Mouse (Mus musculus) layer of hippocampus, postnatal 36 days (tissue): ENCODE results near the gene Slc26a6. TPM values are rescaled to one million over a fixed set of nuclear protein-coding genes. Genes with fewer than 3 reads are reported as not detected.
A peak's percentile ranks its signal among the peaks of the same experiment; 100 is the strongest.

Experiments
- DNase-seq, 2 experiments: peaks; one replicate each; pipeline ENCODE4 v3.0.0; 2022
- total RNA-seq, 2 experiments: library from RNA; stranded (reverse); gene quantifications; 2 replicates each; pipeline ENCODE4 v1.2.3; 2021

Gene Slc26a6
- total RNA-seq: 10 to 100 TPM; 17.9 to 23.1 TPM

DNA sequence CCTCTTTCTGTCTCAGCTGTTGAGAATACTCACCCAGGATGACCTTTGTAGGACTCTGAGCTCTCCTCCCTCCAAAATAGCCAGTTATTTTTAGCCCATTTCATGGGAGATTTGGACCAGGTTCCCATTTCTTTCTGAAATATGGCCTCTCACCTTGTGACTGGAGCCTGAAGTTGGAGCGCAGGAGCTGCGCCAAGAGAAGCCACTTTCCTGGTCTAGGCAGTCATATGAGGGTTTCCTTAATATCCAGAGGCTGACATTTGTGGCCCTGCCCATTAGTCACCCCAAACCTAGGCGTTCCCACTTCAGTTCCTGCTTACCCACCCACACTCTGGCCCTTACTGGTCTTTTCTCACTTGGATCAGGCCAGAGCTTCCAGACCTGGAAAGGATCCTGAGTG is at the start of gene Slc26a6:
Slc26a6 (plus strand) TSS at position 308 of the 400 bp plus-strand sequence.
- no peak for DNase-seq

DNA sequence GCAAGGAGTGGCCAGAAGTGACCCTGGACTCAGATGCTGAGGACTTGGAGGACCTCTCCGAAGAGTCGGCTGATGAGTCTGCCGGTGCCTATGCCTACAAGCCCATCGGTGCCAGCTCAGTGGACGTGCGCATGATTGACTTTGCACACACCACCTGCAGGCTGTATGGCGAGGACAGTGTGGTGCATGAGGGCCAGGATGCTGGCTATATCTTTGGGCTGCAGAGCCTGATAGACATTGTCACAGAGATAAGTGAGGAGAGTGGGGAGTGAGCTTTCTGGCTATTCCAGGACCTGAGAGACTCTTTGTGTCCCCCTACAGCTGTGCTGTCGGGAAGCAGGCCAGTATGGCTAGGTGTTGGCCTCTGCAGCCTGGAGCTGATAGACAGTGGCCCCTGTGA is 47.3 kb upstream of the Slc26a6 start:
- DNase-seq: no peak

DNA sequence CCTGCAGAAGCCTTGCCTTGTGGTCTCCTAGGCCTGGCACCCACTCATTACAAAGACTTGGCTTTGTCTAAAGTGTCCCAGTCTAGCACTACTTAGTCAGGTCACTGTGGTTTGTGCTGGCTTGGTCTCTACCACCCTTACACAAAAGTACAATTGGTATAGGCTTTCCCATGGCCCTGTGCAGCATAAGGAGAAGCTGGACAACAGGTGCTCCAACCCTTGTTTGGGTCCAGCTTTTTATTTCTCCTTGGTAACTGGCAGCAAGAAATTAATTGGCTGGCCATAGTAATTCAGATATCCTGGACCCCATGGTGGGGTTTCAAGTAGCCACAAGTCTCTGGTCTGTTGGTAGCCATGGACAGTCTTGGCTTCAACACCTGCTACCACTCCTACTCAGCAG is 46.7 kb upstream of the Slc26a6 start:
- DNase-seq: no peak

DNA sequence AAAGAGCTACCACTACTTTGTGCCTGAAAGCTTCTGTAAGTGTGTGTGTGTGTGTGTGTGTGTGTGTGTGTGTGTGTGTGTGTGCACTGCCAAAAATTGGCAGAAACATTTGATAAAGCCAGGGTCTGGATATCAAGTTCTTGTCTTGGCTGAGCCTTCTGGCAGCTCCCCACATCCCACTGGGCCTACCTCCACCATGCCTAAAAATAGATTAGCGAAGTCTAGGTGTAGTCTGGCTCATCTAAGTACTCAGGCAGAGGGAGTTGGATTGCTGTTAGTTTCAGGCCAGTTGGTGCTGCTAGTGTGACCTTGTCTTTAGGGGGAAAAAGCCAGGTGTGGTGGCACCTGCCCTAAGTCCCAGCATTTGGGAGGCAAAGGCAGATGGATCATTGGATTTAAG is 46.3 kb upstream of the Slc26a6 start:
- DNase-seq: no peak

DNA sequence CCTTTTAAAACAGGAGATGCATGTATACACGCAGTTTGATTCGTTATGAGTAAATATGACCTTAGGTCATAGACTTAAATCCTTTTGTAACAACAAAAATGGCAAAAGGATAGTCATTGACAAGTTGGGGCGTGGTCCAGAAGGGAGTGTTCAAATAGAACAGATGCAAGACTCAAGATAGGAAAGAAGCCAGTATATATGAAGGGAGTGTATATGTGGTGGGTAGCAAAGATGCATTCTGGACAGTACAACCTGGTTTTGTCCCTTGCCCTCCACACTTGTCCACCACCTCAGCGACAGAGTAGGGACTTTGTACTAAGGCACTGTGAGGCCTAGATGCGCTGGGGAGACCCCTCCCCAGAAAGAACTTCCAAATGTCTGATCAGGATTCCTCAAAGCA is 45.4 kb upstream of the Slc26a6 start:
- DNase-seq: no peak

DNA sequence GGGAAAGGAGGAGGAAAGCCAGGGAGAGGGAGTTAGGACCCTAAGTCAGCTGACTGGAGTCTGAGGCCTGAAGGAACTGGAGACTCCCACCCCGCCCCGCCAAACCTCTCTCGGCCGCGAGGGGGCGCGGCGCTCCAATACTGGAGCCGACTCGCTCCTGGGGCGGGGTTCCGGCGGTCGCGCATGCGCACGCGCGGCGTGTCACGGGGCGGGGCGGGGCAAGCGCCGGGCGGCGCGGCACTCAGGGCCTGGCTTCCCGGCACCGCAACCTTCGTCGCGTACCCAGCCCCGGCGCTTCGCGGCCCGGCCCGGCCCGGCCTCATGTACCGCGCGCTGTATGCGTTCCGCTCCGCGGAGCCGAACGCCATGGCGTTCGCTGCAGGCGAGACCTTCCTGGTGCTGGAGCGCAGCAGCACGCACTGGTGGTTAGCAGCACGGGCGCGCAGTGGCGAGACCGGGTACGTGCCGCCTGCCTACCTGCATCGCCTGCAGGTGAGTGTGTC is 44.9 kb upstream of the Slc26a6 start, which contains the start of gene Nckipsd:
Nckipsd (plus strand) TSS at position 206 of the 503 bp plus-strand sequence.
- DNase-seq: peak; percentile 93

DNA sequence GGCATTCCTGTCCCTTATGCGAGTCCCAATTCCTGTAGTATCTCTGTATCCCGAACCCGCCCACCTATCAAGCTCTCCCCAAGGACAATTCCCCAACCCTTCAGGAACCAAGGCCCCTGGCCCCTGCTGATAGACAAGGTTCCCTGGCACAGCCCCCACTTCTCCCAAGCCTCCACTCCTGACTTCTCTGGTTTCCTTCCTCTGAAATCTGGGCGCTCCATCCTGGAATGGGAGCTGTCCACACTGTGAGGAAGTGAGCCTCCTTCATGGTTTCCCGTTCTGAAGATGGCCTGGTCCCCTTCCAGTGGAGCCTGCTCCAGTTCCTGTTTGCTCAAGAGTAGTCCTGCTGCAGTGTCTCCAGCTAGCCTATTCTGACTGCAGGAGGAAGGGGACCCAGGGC is 43.9 kb upstream of the Slc26a6 start:
- no peak for DNase-seq

DNA sequence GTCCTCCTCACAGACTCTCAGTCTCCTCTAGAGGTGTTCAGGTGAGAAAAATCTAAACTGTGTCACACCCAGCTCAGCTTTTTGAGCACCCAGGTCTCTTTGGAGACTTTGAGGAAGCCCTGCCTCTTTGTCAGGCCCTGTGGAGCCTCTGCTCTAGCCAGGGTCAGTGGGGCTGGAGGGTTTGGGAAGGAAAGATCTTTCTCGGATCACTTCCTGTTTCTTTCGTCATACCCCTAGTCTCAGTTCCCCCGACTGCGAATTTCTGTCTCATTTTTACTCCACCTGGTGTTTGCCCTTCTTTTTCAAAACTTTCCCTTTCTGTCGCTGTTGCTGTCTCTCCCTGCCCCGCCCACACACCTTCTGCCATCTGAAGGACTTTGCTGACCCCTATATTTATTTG is 43.4 kb upstream of the Slc26a6 start:
- DNase-seq: no peak

DNA sequence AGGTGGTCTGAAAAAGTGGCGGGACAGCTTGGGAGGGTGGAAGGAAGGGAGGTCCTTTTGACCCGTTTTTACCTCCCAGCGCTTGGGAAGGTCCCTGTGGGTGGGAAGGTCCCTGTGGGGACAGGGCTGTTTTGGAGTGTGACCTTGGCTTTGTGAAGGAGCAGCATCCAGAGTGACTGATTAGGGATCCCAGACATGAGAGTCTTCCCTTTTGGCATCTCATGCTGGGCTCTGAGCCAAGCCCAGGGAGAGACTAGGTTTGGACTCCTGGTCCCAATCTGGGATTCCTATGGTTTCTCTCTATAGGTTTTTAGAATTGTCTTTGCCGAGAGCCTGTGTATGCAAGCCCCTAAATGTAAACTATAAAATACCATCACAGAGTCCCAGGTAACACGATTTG is 42.6 kb upstream of the Slc26a6 start:
- no peak for DNase-seq

DNA sequence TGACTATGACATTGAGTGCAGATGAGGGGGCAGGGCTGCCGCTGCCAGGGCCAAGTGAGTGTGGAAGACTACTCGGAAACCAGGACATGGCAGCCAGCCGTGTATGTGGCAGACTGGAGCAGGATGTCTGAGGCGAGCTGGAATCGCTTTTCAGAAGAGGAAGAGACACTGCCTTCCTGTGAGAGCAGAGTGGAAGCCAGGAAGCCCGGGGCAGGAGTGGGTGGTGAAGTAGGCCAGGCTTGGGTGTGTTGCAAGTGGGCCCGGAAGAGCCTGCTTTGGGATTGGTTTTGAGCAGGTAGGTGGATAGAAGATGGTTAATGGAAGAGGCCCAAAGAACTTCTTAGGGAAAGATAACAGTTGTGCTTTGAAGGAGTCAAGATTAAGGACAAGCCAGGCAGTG is 37.5 kb upstream of the Slc26a6 start:
- no peak for DNase-seq

DNA sequence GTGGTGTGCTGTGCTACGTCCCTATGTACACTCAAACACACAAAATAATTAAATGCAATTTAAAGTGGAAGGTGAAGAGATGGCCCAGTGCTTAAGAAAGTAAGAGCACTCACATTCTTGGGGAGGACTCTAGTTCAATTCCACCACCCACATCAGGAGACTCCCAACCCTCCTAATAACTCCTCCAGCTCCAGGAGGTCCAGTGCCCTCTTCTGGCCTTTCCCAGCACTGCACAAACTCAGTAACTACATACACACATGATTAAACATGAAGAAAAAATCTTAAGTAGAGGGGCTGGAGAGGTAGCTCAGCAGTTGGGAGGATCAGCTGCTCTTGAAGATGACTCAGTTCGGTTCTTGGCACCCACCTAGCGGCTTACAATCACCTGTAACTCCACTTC is 33.6 kb upstream of the Slc26a6 start:
- DNase-seq: peak; percentile 44 to 56

DNA sequence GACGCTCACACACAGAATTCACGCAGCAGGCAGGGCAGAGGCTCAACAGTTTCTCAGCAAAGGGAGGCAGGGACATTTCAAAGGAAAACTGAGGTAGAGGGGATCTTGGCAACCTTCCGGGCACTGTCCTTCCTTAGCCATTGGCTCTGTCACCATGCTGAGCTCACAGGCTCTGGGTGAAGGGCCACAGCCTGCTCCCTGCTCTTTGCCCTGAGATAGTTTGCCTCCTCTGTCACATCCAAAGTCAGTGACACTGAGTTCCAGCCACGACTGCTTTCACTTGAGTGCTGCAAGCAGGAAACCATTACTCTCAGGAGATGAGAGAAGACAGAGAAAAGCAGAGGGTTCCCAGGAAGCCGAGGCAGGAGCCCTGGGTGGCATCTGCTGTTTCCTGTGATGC is 33.0 kb upstream of the Slc26a6 start:
- no peak for DNase-seq

DNA sequence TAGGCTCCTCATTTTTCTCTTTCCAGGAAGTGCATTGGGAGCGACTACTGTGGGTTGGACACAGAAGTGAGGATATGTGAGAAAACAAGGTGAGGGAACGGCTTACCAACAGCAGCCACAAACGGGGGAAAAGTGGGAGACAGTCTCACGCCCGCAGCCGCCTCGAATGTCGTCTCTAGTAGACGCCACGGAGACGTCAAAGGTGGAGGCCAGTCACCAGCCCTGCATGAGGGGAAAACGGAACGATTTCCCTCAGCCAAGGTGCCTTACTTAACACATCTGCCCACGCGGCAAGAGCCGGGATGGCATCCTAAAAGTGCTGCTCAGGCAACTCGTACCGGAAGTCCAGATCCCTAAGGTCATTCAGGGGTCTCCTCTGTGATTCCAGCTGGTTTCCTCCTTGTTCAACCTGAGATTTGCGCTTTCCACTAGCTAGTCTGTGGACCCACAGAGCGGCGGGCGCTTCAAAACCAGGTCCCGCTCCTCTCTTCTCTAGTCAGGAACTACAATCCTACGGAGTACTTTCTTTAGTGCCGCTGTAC is 28.9 kb upstream of the Slc26a6 start:
- no peak for DNase-seq

DNA sequence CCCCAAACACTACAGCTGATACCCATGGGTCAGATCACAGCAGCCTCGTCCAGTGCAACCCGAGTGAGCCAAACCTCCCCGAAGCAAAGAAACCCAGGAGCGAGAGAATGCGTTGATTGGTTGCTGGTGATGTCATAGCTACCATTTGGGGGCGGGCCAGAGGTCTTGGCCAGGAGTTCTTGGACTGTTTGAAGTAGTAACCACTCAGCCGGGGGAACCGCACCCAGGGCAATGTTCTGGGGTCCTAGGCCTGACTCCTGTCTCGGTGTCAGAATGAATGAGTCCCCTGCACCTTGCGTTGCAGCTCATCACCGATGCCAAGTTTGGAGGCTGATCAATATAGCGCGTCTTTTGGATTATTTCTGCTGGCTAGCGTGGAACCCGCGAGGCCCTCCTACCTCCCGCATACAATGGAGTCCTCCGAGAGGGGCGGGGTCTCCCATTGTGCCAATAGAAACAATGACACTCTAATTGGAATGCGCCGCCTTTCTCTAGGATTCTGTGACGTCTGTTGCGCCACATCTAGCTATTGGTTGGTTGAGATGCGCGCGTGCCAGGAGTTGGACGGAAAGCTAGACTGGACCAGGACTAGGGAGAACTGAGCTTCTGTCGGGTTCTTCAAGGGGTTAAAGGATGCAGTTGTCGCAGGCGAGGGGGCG is 28.2 kb upstream of the Slc26a6 start:
- peak; percentile 85 to 87 for DNase-seq

DNA sequence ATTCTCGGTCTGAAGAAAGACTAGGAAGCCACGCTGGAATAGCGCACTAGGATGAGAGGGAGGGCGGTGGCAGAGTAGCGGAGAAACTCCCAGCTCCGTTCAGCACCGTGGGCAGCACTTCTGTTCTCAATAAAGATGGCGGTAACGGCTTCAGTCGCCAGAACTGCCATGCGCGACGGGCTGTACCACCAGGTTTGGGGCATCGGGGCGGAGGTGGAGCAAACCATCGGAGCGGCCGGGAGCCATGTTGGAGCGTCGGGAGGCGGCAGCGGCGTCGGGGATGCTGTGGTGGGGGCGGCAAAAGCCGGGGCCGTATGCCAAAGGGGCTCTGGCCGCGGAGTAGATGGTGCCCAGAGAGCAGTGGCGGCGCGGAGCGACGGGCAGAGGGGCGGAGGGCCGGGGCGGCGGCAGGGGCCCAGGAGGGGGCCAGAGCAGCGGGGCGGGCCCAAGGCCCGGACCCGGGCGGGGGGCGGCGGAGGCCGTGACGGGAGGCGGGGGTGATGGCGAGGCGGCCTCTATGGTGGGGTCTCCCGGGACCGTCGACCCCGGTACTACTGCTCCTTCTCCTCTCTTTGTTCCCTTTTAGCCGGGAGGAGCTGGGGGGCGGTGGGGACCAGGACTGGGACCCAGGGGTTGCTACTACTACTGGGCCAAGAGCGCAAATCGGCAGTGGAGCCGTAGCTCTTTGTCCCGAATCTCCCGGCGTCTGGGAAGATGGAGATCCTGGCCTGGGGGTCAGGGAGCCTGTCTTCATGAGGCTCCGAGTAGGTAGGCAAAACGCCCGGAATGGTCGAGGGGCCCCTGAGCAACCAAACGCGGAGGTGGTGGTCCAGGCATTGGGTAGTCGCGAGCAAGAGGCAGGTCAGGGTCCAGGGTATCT is 27.0 kb upstream of the Slc26a6 start, which contains the start of gene Celsr3:
Celsr3 (plus strand) TSS at position 501 of the 880 bp plus-strand sequence.
- DNase-seq: peak; percentile 90 to 91

DNA sequence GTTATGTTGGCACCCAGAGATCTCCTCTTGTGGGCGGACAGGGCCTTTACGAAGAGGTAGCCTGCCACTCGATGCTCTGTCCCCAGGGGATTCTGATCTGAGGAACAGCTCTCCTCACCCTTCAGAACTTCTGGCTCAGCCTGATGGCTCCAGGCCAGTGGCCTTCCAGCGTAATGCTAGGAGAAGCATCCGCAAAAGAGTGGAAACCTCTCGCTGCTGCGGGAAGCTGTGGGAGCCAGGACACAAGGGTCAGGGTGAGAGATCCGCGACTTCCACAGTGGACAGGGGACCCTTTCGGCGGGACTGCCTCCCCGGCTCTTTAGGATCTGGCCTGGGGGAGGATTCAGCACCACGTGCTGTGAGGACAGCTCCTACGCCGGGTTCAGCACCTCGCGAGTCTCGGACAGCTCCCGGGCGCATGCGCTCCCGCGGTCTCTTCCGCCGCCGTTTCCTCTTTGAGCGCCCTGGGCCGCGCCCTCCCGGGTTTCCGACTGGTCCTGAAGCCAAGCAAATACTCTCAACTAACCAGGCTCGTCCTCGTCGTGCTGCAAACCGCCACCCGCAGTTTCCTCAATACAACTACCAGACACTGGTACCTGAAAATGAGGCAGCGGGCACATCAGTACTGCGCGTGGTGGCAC is 26.3 kb upstream of the Slc26a6 start:
- DNase-seq: peak; percentile 72

DNA sequence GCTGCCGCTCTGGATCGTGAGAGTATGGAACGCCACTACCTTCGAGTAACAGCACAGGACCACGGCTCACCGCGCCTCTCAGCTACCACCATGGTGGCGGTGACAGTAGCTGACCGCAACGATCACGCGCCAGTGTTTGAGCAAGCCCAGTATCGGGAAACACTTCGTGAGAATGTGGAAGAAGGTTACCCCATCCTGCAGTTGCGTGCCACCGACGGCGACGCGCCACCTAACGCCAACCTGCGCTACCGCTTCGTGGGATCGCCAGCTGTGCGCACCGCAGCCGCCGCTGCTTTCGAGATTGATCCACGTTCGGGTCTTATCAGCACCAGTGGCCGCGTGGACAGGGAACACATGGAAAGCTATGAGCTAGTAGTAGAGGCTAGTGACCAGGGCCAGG is 25.6 kb upstream of the Slc26a6 start:
- no peak for DNase-seq

DNA sequence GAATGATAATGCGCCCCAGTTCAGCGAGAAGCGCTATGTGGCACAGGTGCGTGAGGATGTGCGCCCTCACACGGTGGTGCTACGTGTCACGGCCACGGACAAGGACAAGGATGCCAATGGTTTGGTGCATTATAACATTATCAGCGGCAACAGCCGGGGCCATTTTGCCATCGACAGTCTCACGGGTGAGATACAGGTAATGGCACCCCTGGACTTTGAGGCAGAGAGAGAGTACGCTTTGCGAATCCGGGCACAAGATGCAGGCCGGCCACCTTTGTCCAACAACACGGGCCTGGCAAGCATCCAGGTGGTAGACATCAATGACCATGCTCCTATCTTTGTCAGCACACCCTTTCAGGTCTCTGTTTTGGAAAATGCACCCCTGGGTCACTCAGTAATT is 25.2 kb upstream of the Slc26a6 start:
- DNase-seq: no peak

DNA sequence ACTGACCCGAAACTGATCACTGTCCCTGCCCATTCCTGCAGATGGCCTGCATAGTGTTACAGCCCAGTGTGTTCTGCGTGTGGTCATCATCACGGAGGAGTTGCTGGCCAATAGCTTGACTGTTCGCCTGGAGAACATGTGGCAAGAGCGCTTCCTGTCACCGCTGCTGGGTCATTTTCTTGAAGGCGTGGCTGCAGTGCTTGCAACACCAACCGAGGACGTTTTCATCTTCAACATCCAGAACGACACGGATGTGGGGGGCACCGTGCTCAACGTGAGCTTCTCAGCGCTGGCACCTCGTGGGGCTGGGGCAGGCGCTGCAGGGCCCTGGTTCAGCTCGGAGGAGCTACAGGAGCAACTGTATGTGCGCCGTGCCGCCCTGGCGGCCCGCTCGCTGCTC is 21.4 kb upstream of the Slc26a6 start:
- no peak for DNase-seq

DNA sequence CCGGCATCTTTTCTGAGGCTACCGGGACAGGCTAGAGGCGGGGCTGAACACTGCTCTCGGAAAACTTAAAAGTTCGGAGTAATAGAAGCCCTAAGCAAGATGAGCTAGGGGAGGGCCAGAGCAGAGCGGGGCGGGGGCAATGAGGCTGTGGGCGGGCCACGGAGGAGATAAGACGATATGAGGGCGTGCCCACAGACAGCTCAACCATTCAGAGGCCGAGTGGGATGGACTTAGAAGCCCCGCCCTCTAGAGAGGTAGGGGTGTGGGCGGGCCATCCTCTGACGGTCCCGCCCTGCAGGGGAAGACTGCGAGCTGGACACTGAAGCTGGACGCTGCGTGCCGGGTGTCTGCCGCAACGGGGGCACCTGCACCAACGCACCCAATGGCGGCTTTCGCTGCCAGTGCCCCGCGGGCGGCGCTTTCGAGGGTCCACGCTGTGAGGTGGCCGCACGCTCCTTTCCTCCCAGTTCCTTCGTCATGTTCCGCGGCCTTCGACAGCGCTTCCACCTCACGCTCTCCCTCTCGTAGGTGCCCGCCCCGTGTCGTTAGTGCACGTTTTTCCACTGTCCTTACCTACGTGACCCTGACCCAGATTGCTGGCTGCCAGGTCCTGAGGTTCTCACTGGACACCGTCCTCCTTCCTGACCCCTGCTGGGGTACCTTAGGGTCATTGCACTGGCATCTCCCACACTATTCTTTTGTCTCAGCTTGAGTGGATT is 20.5 kb upstream of the Slc26a6 start:
- peak; percentile 69 to 70 for DNase-seq

DNA sequence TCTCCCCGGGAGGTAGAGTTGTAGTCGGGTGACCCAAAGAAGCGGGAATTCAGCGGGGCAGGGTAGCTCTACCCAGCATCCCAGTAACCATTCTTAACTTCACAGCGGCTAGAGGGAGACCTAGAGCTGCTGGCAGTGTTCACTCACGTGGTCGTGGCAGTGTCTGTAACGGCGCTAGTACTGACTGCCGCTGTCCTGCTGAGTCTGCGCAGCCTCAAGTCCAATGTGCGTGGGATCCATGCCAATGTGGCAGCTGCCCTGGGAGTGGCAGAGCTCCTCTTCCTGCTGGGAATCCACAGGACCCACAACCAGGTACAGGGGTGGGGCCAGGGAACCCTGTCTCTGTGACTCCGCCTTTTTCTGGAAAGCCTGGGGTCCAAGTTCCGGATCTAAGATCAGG is 10.1 kb upstream of the Slc26a6 start:
- peak; percentile 58 to 63 for DNase-seq

DNA sequence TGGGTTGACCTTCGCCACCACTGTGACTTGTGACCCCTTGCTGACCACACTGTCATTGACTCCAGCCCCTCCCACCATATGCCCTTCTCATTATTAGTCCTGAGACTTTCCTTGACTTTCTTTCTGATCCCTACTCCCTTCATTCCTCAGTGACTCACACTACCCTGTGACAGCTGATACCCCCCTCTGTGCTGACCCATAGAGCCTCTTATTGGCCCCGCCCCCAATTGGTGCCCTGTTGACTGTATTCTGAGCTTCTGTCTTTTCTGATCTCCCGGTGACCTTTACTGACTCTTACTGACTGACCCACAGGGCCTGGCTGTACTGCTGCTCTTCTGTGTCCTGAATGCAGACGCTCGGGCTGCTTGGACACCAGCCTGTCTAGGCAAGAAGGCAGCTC is 7.7 kb upstream of the Slc26a6 start:
- DNase-seq: no peak
